Mouse (Mus musculus) megakaryocyte, adult 5-6 weeks (primary cell): ENCODE measurements around the gene Gm45213. TPM values are rescaled to one million over a fixed set of nuclear protein-coding genes. Genes with fewer than 3 reads are reported as not detected.
"Not testable (repeated sequence)": the region's sequence is repeated elsewhere in the genome, so short reads cannot be mapped to it uniquely, and the experiment has no call there.

ENCODE experiments used
- ATAC-seq: 2 replicates; pipeline ENCODE4 v1.8.0; 2016; ENCODE audit warnings: mild to moderate bottlenecking, inconsistent platforms; ENCODE audit not compliant: poor library complexity, severe bottlenecking
- total RNA-seq, 2 experiments: library from RNA; stranded (forward) in 1 of 2; stranded (reverse) in 1 of 2; fragments of 153-499, 151-499 nt in 1 of 2; fragments of 221-1000, 200-1000 nt in 1 of 2; gene quantifications; 2 replicates each; pipeline versions ENCODE4 v1.2.3 to v1.2.4; 2015 to 2017

The Gm45213 gene
- total RNA-seq, 2 experiments from 2014 or later, result not detected

GRCm38 (mm10) chr7:66048446-66049230, 5.2 kb downstream of the Gm45213 start:
- no peak for ATAC-seq

GRCm38 (mm10) chr7:66053946-66054483, 10.6 kb downstream of the Gm45213 start:
- no peak for ATAC-seq

GRCm38 (mm10) chr7:66055356-66055755, 12.0 kb downstream of the Gm45213 start:
- not testable (repeated sequence) for ATAC-seq

GRCm38 (mm10) chr7:66058703-66059102, 15.3 kb downstream of the Gm45213 start, which contains the start of gene Snrpa1:
Gene Snrpa1, plus strand, starts transcription at chr7:66059003.
- no peak for ATAC-seq

GRCm38 (mm10) chr7:66060066-66060956, 16.9 kb downstream of the Gm45213 start:
- ATAC-seq, result peak; percentile 98

- ATAC-seq, result no peak
Measured at GRCm38 (mm10) chr7:66061057-66061456, 17.7 kb downstream of the Gm45213 start.

GRCm38 (mm10) chr7:66076411-66076810, 33.0 kb downstream of the Gm45213 start:
- ATAC-seq, result no peak

GRCm38 (mm10) chr7:66079364-66080230, 36.2 kb downstream of the Gm45213 start, which contains the start of gene Selenos:
Gene Selenos, plus strand, starts transcription at chr7:66079649.
- ATAC-seq, result peak; percentile 96

- no peak for ATAC-seq
Measured at GRCm38 (mm10) chr7:66080231-66080613, 36.8 kb downstream of the Gm45213 start.

- ATAC-seq, result no peak
Measured at GRCm38 (mm10) chr7:66083757-66084156, 40.4 kb downstream of the Gm45213 start.

- no peak for ATAC-seq
Measured at GRCm38 (mm10) chr7:66084546-66084945, 41.1 kb downstream of the Gm45213 start.

- ATAC-seq, result no peak
Measured at GRCm38 (mm10) chr7:66087652-66088051, 44.2 kb downstream of the Gm45213 start.

- no peak for ATAC-seq
Measured at GRCm38 (mm10) chr7:66088077-66088476, 44.7 kb downstream of the Gm45213 start.

GRCm38 (mm10) chr7:66090676-66091190, 47.3 kb downstream of the Gm45213 start:
- no peak for ATAC-seq

GRCm38 (mm10) chr7:66091553-66091952, 48.2 kb downstream of the Gm45213 start:
- ATAC-seq, result no peak

GRCm38 (mm10) chr7:66092656-66093055, 49.3 kb downstream of the Gm45213 start:
- no peak for ATAC-seq

GRCm38 (mm10) chr7:66094141-66094540, 50.7 kb downstream of the Gm45213 start:
- ATAC-seq, result no peak

GRCm38 (mm10) chr7:66098803-66099202, 55.4 kb downstream of the Gm45213 start:
- no peak for ATAC-seq

GRCm38 (mm10) chr7:66101866-66102265, 58.5 kb downstream of the Gm45213 start:
- peak; percentile 70 for ATAC-seq

- ATAC-seq, result no peak
Measured at GRCm38 (mm10) chr7:66104531-66104930, 61.1 kb downstream of the Gm45213 start.
